Mouse (Mus musculus) forebrain, embryonic 15.5 days (tissue): ENCODE results near the gene Adcyap1r1. TPM values are rescaled to one million over a fixed set of nuclear protein-coding genes. Genes with fewer than 3 reads are reported as not detected.

Experiments
- microRNA-seq: library from miRNA; unstranded; fragments of <30 nt; microRNA quantifications from one replicate; pipeline ENCODE4, GENCODE M21; 2016
- polyA plus RNA-seq: library from polyadenylated mRNA; unstranded; fragments of >200 nt; fragmentation: Nextera tagmentation; extraction: Ambion mirVana; gene quantifications from 2 replicates; pipeline ENCODE4 v1.2.1, GENCODE M21; 2015

Adcyap1r1 gene
- polyA plus RNA-seq, 1 experiment from 2014 or later, result 32.1 TPM

Small RNA genes lying within 50 kb of the gene (microRNA-seq; reads per million reads assigned to microRNA genes)
- gene Gm44352, result not detected

Other genes with a start within 250 kb of the Adcyap1r1 start
- 14.9 and 17.4 TPM in 2 replicates for gene Mindy4, start 248.6 kb upstream of the Adcyap1r1 start, polyA plus RNA-seq
- 5.8 and 12.2 TPM in 2 replicates for gene Aqp1, start 115.5 kb upstream of the Adcyap1r1 start, polyA plus RNA-seq
- not detected in 2 replicates for gene Ghrhr, start 75.7 kb upstream of the Adcyap1r1 start, polyA plus RNA-seq
- gene Neurod6, start 229.3 kb downstream of the Adcyap1r1 start, polyA plus RNA-seq, result 467 and 475 TPM in 2 replicates